Mouse (Mus musculus) heart, embryonic 13.5 days (tissue): ENCODE results near the gene Plekha1. TPM values are rescaled to one million over a fixed set of nuclear protein-coding genes. Genes with fewer than 3 reads are reported as not detected.

Experiments used
- ATAC-seq: fragments of 200-750 bp; cut with Nextera tagmentation; 2 replicates; pipeline ENCODE4 v1.8.0; 2017; ENCODE audit warnings: moderate TSS enrichment; ENCODE audit not compliant: insufficient number of reproducible peaks, low FRiP score, low TSS enrichment; ENCODE audit errors: extremely low read depth
- H3K27ac ChIP-seq: fragments of 300-500 bp; sonication (generic); replicated peaks from 2 replicates; pipeline ENCODE4 v1.5.1; 2015; ENCODE audit warnings: moderate library complexity, mild to moderate bottlenecking, inconsistent platforms
- H3K27me3 ChIP-seq: fragments of 300-500 bp; sonication (generic); replicated peaks from 2 replicates; pipeline ENCODE4 v1.6.1; 2015; ENCODE audit warnings: mild to moderate bottlenecking, inconsistent platforms
- H3K36me3 ChIP-seq: fragments of 300-500 bp; sonication (generic); 2 replicates; pipeline ENCODE4 v1.6.1; 2015; ENCODE audit warnings: mild to moderate bottlenecking, inconsistent platforms
- H3K4me1 ChIP-seq: fragments of 300-500 bp; sonication (generic); 2 replicates; pipeline ENCODE4 v1.6.1; 2015; ENCODE audit warnings: inconsistent platforms
- H3K4me2 ChIP-seq: fragments of 300-500 bp; sonication (generic); 2 replicates; pipeline ENCODE4 v1.6.1; 2015; ENCODE audit warnings: inconsistent platforms, mild to moderate bottlenecking, moderate library complexity
- H3K4me3 ChIP-seq: fragments of 300-500 bp; sonication (generic); 2 replicates; pipeline ENCODE4 v1.5.1; 2015; ENCODE audit warnings: moderate library complexity, mild to moderate bottlenecking, inconsistent platforms
- H3K9ac ChIP-seq: fragments of 300-500 bp; sonication (generic); 2 replicates; pipeline ENCODE4 v1.6.1; 2015; ENCODE audit warnings: inconsistent platforms, mild to moderate bottlenecking, moderate library complexity
- H3K9me3 ChIP-seq: fragments of 300-500 bp; sonication (generic); 2 replicates; pipeline ENCODE4 v1.6.1; 2016; ENCODE audit warnings: inconsistent platforms
- WGBS: fragments of 180-500 bp; shearing (Covaris S2); methylation state at CpG from one replicate; pipeline ENCODE4 v1.1.7; 2015; ENCODE audit warnings: mixed read lengths; 5-methylcytosine and 5-hydroxymethylcytosine counted together
- polyA plus RNA-seq: library from polyadenylated mRNA; unstranded; fragments of >200 nt; fragmentation: Nextera tagmentation; extraction: Ambion mirVana; gene quantifications from 2 replicates; pipeline ENCODE4 v1.2.1, GENCODE M21; 2015

Plekha1 gene
- polyA plus RNA-seq, 1 experiment from 2014 or later, result 41.7 TPM

DNA sequence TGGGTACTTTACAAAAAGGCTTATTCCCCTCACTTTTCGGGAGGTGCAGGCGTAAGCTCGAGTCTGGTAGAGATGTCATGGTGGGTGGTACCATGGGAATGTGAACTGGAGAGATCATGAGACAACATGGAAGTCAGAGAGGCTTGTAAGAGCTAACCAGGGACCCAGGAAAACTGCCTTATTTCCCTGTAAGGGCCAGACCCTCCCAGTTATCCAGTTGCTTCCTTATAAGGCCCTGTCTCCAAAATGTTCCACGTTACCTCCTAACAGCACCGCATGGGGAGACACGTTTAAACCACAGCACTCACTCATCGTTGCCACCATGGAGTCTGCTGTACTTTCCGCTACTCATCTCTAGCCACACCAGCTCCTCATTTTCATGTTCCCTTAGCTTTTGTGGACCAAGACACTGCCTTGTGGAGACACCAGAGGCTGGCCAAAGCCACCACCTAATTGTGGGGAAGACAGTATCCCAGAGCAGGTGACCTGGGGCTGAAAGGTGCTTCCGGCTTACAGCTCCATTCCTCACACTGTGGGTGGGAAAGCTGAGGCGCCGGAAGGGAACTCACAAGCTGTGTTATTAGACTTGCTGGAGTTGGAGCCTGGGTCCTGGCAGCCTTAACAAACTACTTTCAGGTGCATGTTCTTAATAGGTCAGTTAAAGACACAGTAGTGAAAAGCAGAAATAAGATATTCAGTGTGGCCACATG is 79.4 kb downstream of the Plekha1 start:
- no peak overlapping the region for H3K27ac ChIP-seq
- H3K9ac ChIP-seq, result no peak overlapping the region
- ATAC-seq, result no peak
- H3K4me1 ChIP-seq, result peaks cover 49% of the 10 kb centered on the region
- H3K4me3 ChIP-seq, result no peak overlapping the region
- no peaks in the 10 kb centered on the region for H3K36me3 ChIP-seq
- 85% methylated on average over 11 of the region's 11 CpGs for WGBS
- no peak overlapping the region for H3K4me2 ChIP-seq
- H3K9me3 ChIP-seq, result no peaks in the 10 kb centered on the region
- no peaks in the 10 kb centered on the region for H3K27me3 ChIP-seq

DNA sequence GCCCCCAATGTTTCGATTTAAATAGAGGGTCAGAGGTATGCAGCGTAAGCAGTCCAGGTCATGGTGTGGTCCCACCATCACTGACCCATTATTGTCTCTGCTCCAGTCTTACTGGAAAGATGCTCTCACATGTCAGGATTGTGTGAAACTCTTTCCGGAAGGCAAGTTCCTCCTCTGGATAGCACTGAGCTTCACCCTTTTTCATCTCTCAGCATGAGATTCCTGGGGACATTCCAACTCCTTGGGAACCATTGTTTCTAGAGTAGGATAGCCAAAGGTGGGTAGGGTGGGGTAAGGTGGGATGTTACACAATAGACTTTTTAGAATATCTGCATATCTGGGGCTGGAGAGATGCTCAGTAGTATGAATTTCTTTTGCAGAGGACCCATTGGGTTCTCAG is 80.2 kb downstream of the Plekha1 start:
- ATAC-seq, result no peak
- WGBS, result 74% methylated on average over 3 of the region's 3 CpGs

DNA sequence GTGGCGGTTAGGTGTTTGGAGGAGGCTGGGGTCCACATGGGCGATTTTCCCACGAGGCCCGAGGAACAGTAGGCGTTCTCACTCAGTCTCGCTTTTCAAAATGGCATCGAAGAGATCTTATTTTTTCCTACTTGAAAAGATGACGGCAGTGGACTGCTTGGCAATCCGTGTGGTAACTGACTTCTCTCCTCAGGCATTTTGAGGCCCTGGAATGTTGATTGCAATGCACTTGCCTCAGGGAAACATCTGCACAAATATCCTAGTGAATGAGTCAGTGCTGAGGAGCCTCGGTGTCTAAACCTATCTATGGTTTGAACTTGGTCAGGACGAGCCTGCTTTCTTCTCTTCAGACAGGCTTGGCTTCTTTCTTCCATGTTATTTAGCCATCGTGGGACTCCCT is 80.7 kb downstream of the Plekha1 start:
- Histone ChIP-seq H3K27ac (0 out of 2 replicates have a peak overlapping the region, but pooled peaks have one; percentile 15), H3K9me3 (no peaks in the 10 kb centered on the region), H3K9ac (no peak overlapping the region), H3K4me3 (no peak overlapping the region), H3K27me3 (no peaks in the 10 kb centered on the region), H3K4me2 (no peak overlapping the region), H3K36me3 (no peaks in the 10 kb centered on the region), H3K4me1 (peaks cover 52% of the 10 kb centered on the region)
- WGBS, result 70% methylated on average over 12 of the region's 12 CpGs
- ATAC-seq, result no peak

More for the DNA sequence above, 80.2 kb downstream of the Plekha1 start:
- H3K4me2 ChIP-seq, result no peak overlapping the region
- H3K36me3 ChIP-seq, result no peaks in the 10 kb centered on the region
- no peak overlapping the region for H3K9ac ChIP-seq
- H3K27me3 ChIP-seq, result no peaks in the 10 kb centered on the region
- no peak overlapping the region for H3K4me3 ChIP-seq
- H3K9me3 ChIP-seq, result no peaks in the 10 kb centered on the region
- peaks cover 50% of the 10 kb centered on the region for H3K4me1 ChIP-seq
- H3K27ac ChIP-seq, result no peak overlapping the region

DNA sequence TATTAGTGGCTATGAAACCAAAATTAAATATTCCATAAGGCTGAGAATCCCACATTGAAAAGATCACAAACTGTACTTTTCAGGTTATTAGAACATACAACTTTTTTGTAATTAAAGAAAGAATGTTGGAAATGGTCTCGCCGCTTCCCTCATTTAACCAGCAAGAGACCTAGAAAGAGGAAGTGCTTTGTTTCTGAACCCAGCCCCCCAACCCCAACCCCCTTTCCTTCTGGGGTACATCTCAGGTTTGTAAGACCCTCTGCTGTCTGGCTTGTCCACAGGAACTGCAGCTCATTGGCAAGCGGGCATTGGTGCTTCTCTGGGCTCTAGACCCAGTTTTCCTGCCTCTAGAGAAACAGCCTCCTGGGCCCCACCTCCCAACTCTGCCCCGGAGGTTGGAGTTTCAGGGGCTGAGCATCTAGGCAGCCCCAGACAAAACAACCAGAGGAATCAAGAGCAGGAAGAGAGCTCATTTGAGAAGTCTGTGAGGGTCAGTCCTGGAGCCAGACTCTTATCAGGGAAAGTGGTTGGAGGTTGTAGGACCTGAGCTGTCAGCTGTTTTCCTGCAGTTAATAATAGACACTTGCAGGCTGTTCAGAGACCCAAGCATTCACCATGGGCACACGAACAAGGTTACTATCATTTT is 83.1 kb downstream of the Plekha1 start:
- no peaks in the 10 kb centered on the region for H3K9me3 ChIP-seq
- H3K4me3 ChIP-seq, result peak overlapping the region; percentile 29
- ATAC-seq, result peak; percentile 62; the same call in 1 of the 2 replicates
- H3K36me3 ChIP-seq, result no peaks in the 10 kb centered on the region
- no peaks in the 10 kb centered on the region for H3K27me3 ChIP-seq
- peak overlapping the region; percentile 65 for H3K4me2 ChIP-seq
- peak overlapping the region; percentile 97 for H3K27ac ChIP-seq
- H3K9ac ChIP-seq, result peak overlapping the region; percentile 67
- whole genome bisulfite sequencing, result 29% methylated on average over 5 of the region's 5 CpGs
- peaks cover 61% of the 10 kb centered on the region for H3K4me1 ChIP-seq

GRCm38 (mm10) chr7:130949331-130949751 is 83.8 kb downstream of the Plekha1 start:
- 11% methylated on average over 8 of the region's 8 CpGs for WGBS
- Histone ChIP-seq H3K9ac (peak overlapping the region; percentile 67), H3K4me2 (peak overlapping the region; percentile 65), H3K9me3 (no peaks in the 10 kb centered on the region), H3K36me3 (no peaks in the 10 kb centered on the region), H3K4me3 (peak overlapping the region; percentile 29), H3K27me3 (no peaks in the 10 kb centered on the region), H3K4me1 (peaks cover 61% of the 10 kb centered on the region), H3K27ac (peak overlapping the region; percentile 97)
- no peak for ATAC-seq

GRCm38 (mm10) chr7:130950482-130950881 is 84.9 kb downstream of the Plekha1 start:
- Histone ChIP-seq H3K36me3 (no peaks in the 10 kb centered on the region), H3K27ac (peak overlapping the region; percentile 48; the same call in 1 of the 2 replicates), H3K4me2 (no peak overlapping the region), H3K27me3 (no peaks in the 10 kb centered on the region), H3K9ac (no peak overlapping the region), H3K4me3 (no peak overlapping the region), H3K4me1 (peaks cover 61% of the 10 kb centered on the region), H3K9me3 (no peaks in the 10 kb centered on the region)
- 75% methylated on average over 7 of the region's 7 CpGs for WGBS
- ATAC-seq, result no peak

GRCm38 (mm10) chr7:130951004-130951403 is 85.4 kb downstream of the Plekha1 start:
- 0 out of 2 replicates have a peak overlapping the region, but pooled peaks have one; percentile 48 for H3K27ac ChIP-seq
- H3K4me2 ChIP-seq, result no peak overlapping the region
- WGBS, result 74% methylated on average over 5 of the region's 5 CpGs
- H3K36me3 ChIP-seq, result no peaks in the 10 kb centered on the region
- H3K4me1 ChIP-seq, result peaks cover 60% of the 10 kb centered on the region
- H3K9ac ChIP-seq, result no peak overlapping the region
- H3K4me3 ChIP-seq, result no peak overlapping the region
- no peak for ATAC-seq
- no peaks in the 10 kb centered on the region for H3K27me3 ChIP-seq
- H3K9me3 ChIP-seq, result 0 out of 2 replicates have a peak, but pooled peaks cover 4% of the 10 kb centered on the region

DNA sequence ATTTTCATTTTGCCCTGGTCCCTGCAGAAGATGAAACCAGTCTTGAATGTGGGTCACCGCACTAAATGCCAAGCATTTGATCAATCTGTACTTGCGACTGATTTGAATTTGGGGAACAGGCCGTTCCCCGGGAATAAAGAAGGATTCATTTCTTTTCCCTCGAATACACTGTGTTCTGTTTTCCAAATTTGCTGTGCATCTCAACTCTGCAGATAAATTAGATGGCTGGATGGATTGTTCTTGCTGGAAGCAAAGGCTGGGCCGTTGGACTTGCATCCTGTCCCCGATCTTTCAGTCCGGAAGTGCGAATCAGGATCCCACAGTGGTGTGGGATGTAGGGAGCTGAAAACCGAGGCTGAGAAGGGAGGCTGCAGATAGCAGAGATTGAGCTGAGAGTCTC is 87.8 kb downstream of the Plekha1 start:
- no peak overlapping the region for H3K4me3 ChIP-seq
- no peaks in the 10 kb centered on the region for H3K36me3 ChIP-seq
- peaks cover 37% of the 10 kb centered on the region for H3K4me1 ChIP-seq
- 0 out of 2 replicates have a peak, but pooled peaks cover 4% of the 10 kb centered on the region for H3K9me3 ChIP-seq
- no peak overlapping the region for H3K4me2 ChIP-seq
- no peak for ATAC-seq
- H3K27me3 ChIP-seq, result no peaks in the 10 kb centered on the region
- no peak overlapping the region for H3K27ac ChIP-seq
- no peak overlapping the region for H3K9ac ChIP-seq
- 84% methylated on average over 10 of the region's 10 CpGs for WGBS

DNA sequence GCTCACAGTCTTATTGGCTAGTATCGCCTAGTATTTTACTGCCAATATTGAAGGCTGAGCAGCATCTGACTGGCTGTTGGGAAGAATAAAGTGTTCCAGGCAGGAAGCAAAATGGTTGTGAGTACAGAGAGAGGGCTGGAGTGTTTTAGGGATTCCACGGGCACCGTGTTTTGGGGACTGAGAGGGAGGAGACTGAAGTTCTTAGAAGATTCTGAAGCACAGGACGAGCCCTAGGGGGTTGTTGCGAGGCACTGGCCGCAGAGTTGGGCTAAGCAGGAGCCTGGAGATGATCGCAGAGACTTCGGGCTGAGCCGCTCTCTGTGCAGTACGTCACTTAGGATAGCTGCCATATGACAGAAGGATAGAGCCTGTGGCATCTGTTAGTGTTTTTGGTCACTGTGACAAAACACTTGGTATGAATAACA is 88.6 kb downstream of the Plekha1 start:
- H3K9ac ChIP-seq, result no peak overlapping the region
- H3K27me3 ChIP-seq, result no peaks in the 10 kb centered on the region
- no peak overlapping the region for H3K27ac ChIP-seq
- no peak overlapping the region for H3K4me3 ChIP-seq
- WGBS, result 77% methylated on average over 10 of the region's 10 CpGs
- 0 out of 2 replicates have a peak, but pooled peaks cover 4% of the 10 kb centered on the region for H3K9me3 ChIP-seq
- peaks cover 36% of the 10 kb centered on the region for H3K4me1 ChIP-seq
- H3K36me3 ChIP-seq, result no peaks in the 10 kb centered on the region
- H3K4me2 ChIP-seq, result no peak overlapping the region
- no peak for ATAC-seq

DNA sequence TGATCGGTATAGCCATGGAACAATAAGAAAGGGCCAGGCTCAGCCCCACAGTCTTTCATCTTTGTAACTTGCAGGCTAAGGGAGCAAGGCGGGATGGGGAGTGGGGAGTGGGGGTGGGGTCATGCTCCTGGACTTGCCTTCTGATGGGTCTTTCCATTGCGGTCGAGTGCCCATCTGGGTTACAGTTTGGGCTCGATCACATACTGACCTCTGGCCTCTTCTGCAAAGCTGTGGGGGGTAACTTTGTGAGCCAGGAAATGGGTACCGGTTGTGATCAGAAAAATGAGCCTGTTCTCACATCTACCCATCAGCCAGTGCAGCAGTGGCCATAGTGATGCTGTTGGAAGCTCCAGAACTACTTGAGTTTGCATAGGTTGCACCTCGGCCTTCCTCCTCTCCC is 93.0 kb downstream of the Plekha1 start:
- Histone ChIP-seq H3K4me2 (no peak overlapping the region), H3K27ac (no peak overlapping the region), H3K36me3 (peaks cover 10% of the 10 kb centered on the region; the same call in 1 of the 2 replicates), H3K4me3 (no peak overlapping the region), H3K9ac (no peak overlapping the region), H3K9me3 (0 out of 2 replicates have a peak, but pooled peaks cover 4% of the 10 kb centered on the region), H3K4me1 (peaks cover 38% of the 10 kb centered on the region), H3K27me3 (no peaks in the 10 kb centered on the region)
- ATAC-seq, result no peak
- 76% methylated on average over 7 of the region's 7 CpGs for WGBS

GRCm38 (mm10) chr7:130959868-130960267 is 94.3 kb downstream of the Plekha1 start:
- Histone ChIP-seq H3K27me3 (no peaks in the 10 kb centered on the region), H3K9ac (no peak overlapping the region), H3K4me3 (no peak overlapping the region), H3K9me3 (0 out of 2 replicates have a peak, but pooled peaks cover 4% of the 10 kb centered on the region), H3K27ac (peak overlapping the region; percentile 75), H3K36me3 (peaks cover 10% of the 10 kb centered on the region; the same call in 1 of the 2 replicates), H3K4me1 (peaks cover 51% of the 10 kb centered on the region), H3K4me2 (peak overlapping the region; percentile 11)
- 14% methylated on average over 7 of the region's 7 CpGs for WGBS
- 0 out of 2 replicates have a peak, but pooled peaks have one; percentile 10 for ATAC-seq
